Mouse (Mus musculus) kidney, embryonic 14.5 days (tissue): ENCODE measurements around the gene Ufd1. TPM values are rescaled to one million over a fixed set of nuclear protein-coding genes. Genes with fewer than 3 reads are reported as not detected.

Experiments
- ATAC-seq: fragments of 200-750 bp; cut with Nextera tagmentation; 2 replicates; pipeline ENCODE4 v1.8.0; 2017; ENCODE audit warnings: moderate number of reproducible peaks, mild to moderate bottlenecking, moderate TSS enrichment, moderate library complexity; ENCODE audit not compliant: low FRiP score, low TSS enrichment
- H3K27ac ChIP-seq: fragments of 300-500 bp; sonication (generic); 2 replicates; pipeline ENCODE4 v1.5.1; 2014; ENCODE audit warnings: low read depth, mild to moderate bottlenecking, low read length, moderate library complexity, mixed read lengths
- H3K27me3 ChIP-seq: fragments of 300-500 bp; sonication (generic); 2 replicates; pipeline ENCODE4 v1.6.1; 2014; ENCODE audit warnings: mild to moderate bottlenecking, low read length; ENCODE audit not compliant: control insufficient read depth, insufficient read depth
- H3K36me3 ChIP-seq: fragments of 300-500 bp; sonication (generic); 2 replicates; pipeline ENCODE4 v1.6.1; 2014; ENCODE audit warnings: low read length, mixed read lengths; ENCODE audit not compliant: control insufficient read depth, insufficient read depth
- H3K4me1 ChIP-seq: fragments of 300-500 bp; sonication (generic); 2 replicates; pipeline ENCODE4 v1.6.1; 2014; ENCODE audit warnings: low read length, mixed read lengths; ENCODE audit not compliant: control insufficient read depth, insufficient read depth
- H3K4me2 ChIP-seq: fragments of 300-500 bp; sonication (generic); replicated peaks from 2 replicates; pipeline ENCODE4 v1.6.1; 2014; ENCODE audit warnings: low read depth, mild to moderate bottlenecking, low read length
- H3K4me3 ChIP-seq: fragments of 300-500 bp; sonication (generic); 2 replicates; pipeline ENCODE4 v1.5.1; 2014; ENCODE audit warnings: mild to moderate bottlenecking, low read length
- H3K9ac ChIP-seq: fragments of 300-500 bp; sonication (generic); 2 replicates; pipeline ENCODE4 v1.6.1; 2014; ENCODE audit warnings: low read depth, mild to moderate bottlenecking, low read length, moderate library complexity
- H3K9me3 ChIP-seq: fragments of 300-500 bp; sonication (generic); 2 replicates; pipeline ENCODE4 v1.6.1; 2016; ENCODE audit warnings: low read length; ENCODE audit not compliant: control insufficient read depth
- WGBS: fragments of 180-500 bp; shearing (Covaris S2); extraction: QIAGEN DNeasy Blood & Tissue Kit; methylation state at CpG from one replicate; pipeline ENCODE4 v1.1.7; 2014; 5-methylcytosine and 5-hydroxymethylcytosine counted together
- polyA plus RNA-seq: library from polyadenylated mRNA; unstranded; fragments of >200 nt; fragmentation: Nextera tagmentation; extraction: Ambion mirVana; gene quantifications from 2 replicates; pipeline ENCODE4 v1.2.1, GENCODE M21; 2014

Ufd1 gene
- polyA plus RNA-seq, 1 experiment from 2014 or later: 83.8 TPM

GRCm38 (mm10) chr16:18777101-18778080 lies 34.2 kb upstream of the Ufd1 start:
- ATAC-seq: peak; percentile 10
- Histone ChIP-seq H3K27me3 (peaks cover 45% of the 10 kb centered on the region), H3K4me3 (peak overlapping the region; percentile 56), H3K9ac (peak overlapping the region; percentile 73), H3K36me3 (peaks cover 15% of the 10 kb centered on the region; the same call in 1 of the 2 replicates), H3K27ac (peak overlapping the region; percentile 30; the same call in 1 of the 2 replicates), H3K4me2 (peak overlapping the region; percentile 76), H3K4me1 (peaks cover 14% of the 10 kb centered on the region; the same call in 1 of the 2 replicates), H3K9me3 (no peaks in the 10 kb centered on the region)
- 2% methylated on average over 80 of the region's 80 CpGs for WGBS

GRCm38 (mm10) chr16:18778461-18778860 lies 33.1 kb upstream of the Ufd1 start:
- peaks cover 21% of the 10 kb centered on the region; the same call in 1 of the 2 replicates for H3K36me3 ChIP-seq
- H3K27ac ChIP-seq: peak overlapping the region; percentile 47; the same call in 1 of the 2 replicates
- H3K9ac ChIP-seq: peak overlapping the region; percentile 73
- H3K9me3 ChIP-seq: no peaks in the 10 kb centered on the region
- 58% methylated on average over 2 of the region's 2 CpGs for WGBS
- H3K4me1 ChIP-seq: peaks cover 14% of the 10 kb centered on the region; the same call in 1 of the 2 replicates
- peak overlapping the region; percentile 56 for H3K4me3 ChIP-seq
- H3K27me3 ChIP-seq: peaks cover 45% of the 10 kb centered on the region
- peak overlapping the region; percentile 76 for H3K4me2 ChIP-seq
- ATAC-seq: no peak

DNA sequence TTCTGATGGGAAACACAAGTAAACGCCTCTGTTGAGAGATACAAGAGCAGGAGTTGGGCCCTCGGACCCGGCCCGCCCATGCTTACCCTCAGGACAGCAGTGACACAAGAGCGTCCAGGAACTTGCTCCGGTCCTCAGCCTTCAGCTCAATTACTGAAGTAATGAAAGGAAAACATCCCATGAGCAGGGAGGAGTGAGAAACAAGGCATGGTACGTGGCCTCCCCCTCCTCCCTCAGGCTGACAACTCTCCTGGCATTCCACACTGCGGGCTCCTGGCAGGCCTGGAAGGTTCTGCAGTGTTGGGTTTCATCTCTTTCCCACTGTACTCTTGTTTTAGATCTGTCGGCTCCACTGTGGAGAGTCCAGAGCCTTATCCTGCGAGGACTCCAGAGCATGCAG lies 29.8 kb upstream of the Ufd1 start:
- ATAC-seq: peak; percentile 67; the same call in 1 of the 2 replicates
- peaks cover 50% of the 10 kb centered on the region for H3K36me3 ChIP-seq
- 55% methylated on average over 10 of the region's 10 CpGs for WGBS
- H3K4me3 ChIP-seq: no peak overlapping the region
- H3K4me1 ChIP-seq: peaks cover 14% of the 10 kb centered on the region; the same call in 1 of the 2 replicates
- peaks cover 25% of the 10 kb centered on the region for H3K27me3 ChIP-seq
- no peak overlapping the region for H3K9ac ChIP-seq
- H3K9me3 ChIP-seq: no peaks in the 10 kb centered on the region
- peak overlapping the region; percentile 65; the same call in 1 of the 2 replicates for H3K27ac ChIP-seq
- no peak overlapping the region for H3K4me2 ChIP-seq

DNA sequence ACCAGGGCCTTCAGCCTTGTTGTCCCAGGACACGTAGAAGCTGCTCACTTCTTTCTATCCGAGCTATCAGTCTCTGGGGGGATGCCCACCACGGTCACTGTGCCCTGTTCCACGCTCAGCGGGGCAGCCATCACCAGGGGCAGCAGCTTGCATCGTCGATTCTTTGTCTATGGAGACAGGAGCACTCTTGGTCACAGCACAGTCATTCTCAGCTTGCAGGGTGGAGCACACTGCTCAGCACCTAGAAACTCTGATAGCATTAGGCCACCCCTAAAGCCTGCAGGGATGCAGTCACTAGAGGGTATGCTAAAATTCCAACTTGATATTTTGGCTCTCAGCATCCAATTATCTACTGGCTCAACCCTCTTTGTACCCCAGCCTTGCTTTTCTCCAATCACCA lies 26.6 kb upstream of the Ufd1 start:
- Histone ChIP-seq H3K9me3 (no peaks in the 10 kb centered on the region), H3K27me3 (no peaks in the 10 kb centered on the region), H3K4me3 (no peak overlapping the region), H3K9ac (no peak overlapping the region), H3K4me1 (peaks cover 6% of the 10 kb centered on the region; the same call in 1 of the 2 replicates), H3K4me2 (no peak overlapping the region), H3K27ac (no peak overlapping the region), H3K36me3 (peaks cover 75% of the 10 kb centered on the region)
- WGBS: 93% methylated on average over 7 of the region's 7 CpGs
- no peak for ATAC-seq

DNA sequence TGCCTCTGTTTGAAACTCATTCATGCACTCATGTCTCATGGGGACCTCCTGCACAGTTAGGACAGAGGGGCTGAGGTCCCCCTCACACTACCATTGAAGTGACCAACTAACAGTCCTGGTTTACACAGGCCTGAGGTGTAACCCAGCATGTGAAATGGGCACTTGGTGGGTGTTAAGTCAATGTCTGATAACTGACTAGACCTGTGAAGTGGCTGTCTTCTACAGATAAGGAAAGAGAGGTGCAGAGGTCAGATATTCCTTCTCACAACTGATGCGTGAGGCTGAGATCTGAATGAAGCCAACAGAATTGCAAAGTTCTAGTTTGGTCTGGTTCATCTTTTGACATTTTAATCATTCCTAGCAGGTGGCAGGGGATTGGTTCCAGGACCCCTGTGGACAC lies 26.1 kb upstream of the Ufd1 start:
- Histone ChIP-seq H3K4me1 (peaks cover 6% of the 10 kb centered on the region; the same call in 1 of the 2 replicates), H3K9me3 (no peaks in the 10 kb centered on the region), H3K36me3 (peaks cover 79% of the 10 kb centered on the region), H3K4me3 (no peak overlapping the region), H3K4me2 (no peak overlapping the region), H3K9ac (no peak overlapping the region), H3K27ac (no peak overlapping the region), H3K27me3 (no peaks in the 10 kb centered on the region)
- ATAC-seq: no peak
- 89% methylated on average over 1 of the region's 1 CpGs for WGBS

DNA sequence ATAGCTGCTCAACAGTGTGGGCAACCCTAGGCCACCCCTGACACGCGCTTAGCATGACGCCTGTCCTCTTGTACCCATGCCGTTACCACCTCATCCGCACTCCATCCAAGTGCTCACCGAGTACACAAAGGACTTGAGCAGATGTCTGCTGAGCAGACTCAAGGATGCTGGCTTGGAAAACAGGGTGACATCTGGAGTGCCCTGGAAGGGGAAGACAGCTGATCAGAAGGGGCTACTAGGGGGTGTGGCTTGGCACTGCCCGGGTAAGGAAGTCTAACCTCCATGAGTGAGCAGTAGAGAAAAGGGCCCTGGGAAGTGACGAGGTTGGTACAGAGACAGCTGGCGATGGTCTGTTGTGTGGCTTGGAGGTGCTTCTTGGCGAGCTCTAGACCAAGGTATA lies 24.9 kb upstream of the Ufd1 start:
- Histone ChIP-seq H3K9ac (no peak overlapping the region), H3K27ac (no peak overlapping the region), H3K9me3 (no peaks in the 10 kb centered on the region), H3K4me1 (peaks cover 4% of the 10 kb centered on the region; the same call in 1 of the 2 replicates), H3K4me2 (no peak overlapping the region), H3K36me3 (peaks cover 80% of the 10 kb centered on the region), H3K27me3 (no peaks in the 10 kb centered on the region), H3K4me3 (no peak overlapping the region)
- ATAC-seq: no peak
- WGBS: 90% methylated on average over 10 of the region's 10 CpGs

DNA sequence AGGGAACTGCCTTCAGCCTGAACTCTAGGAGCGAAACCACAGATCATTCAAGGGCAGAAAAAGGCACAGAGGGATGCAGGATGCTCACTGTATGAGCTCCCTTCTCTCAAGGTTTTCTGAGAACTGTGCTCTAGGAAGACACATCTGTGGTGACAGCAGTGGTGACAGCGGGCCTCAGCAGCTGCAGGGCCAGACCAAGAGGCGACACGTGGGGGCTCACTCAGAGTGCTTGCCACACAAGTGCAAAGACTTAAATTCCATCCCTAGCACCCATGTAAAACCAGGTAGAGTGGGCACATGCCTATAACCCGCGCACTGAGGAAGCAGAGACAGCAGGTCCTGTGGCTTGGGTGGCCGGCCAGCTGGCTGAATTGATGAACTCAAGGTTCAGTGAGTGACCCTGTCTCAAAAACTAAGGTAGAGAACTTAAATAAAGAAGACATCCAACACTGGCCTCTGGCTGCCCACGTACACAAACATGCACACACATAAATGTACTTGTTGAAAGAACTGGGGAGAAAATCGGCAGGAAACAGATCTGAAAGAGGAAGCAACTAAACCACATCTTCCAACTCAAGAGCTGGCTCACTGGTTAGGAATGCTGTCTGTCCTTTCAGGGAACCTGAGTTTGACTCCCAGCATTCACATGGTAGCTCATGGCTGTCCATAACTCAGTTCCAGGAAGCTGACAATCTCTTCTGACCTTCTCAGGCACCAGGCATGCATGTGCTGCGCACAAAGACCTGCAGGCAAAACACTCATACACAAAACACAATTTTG lies 22.8 kb upstream of the Ufd1 start:
- Histone ChIP-seq H3K36me3 (peaks cover 85% of the 10 kb centered on the region), H3K4me1 (no peaks in the 10 kb centered on the region), H3K27ac (no peak overlapping the region), H3K9me3 (no peaks in the 10 kb centered on the region), H3K4me3 (no peak overlapping the region), H3K4me2 (no peak overlapping the region), H3K27me3 (no peaks in the 10 kb centered on the region), H3K9ac (no peak overlapping the region)
- 82% methylated on average over 10 of the region's 10 CpGs for WGBS
- ATAC-seq: no peak

DNA sequence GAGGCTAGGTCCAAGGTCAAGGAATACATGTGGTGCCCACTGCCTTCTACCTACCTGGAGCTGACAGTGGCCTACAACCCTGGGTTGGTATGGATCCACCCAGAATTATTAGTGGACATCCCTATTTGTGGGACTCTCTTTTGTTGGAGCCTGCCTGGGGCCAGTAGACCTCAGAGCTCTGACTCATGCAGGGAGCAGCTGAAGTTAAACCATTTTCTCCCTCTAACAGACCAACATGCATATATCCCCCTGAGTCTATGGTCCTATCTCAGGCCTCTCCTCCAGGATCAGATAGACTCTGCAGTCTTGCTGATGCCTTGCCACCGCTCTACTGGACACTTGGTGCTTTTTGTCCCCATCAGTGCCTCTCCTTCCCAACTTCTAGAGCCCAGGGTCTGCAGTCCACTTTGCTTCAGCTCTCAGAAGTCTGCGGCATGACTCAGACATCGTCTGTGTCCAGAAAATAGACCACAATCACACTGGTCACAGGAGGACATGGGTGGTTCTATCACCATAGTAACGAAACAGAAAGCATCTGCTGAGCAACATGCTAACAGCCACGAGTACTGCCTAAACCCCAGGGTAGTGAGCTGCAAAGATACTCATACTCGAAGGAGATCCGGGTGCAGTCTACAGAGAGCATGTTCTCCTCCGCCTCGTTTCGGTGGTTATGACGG lies 16.2 kb upstream of the Ufd1 start:
- Histone ChIP-seq H3K9me3 (no peaks in the 10 kb centered on the region), H3K4me3 (no peak overlapping the region; the same call in 1 of the 2 replicates), H3K4me2 (no peak overlapping the region), H3K27ac (no peak overlapping the region), H3K4me1 (no peaks in the 10 kb centered on the region), H3K36me3 (peaks cover 87% of the 10 kb centered on the region), H3K9ac (no peak overlapping the region), H3K27me3 (no peaks in the 10 kb centered on the region)
- 93% methylated on average over 11 of the region's 11 CpGs for WGBS
- no peak for ATAC-seq
